Mouse (Mus musculus): ENCODE measurements around the gene Adamtsl4. TPM values are rescaled to one million over a fixed set of nuclear protein-coding genes. Genes with fewer than 3 reads are reported as not detected.

The Adamtsl4 gene
- polyA plus RNA-seq, 1 experiment from 2014 or later = 4.2 TPM

DNA sequence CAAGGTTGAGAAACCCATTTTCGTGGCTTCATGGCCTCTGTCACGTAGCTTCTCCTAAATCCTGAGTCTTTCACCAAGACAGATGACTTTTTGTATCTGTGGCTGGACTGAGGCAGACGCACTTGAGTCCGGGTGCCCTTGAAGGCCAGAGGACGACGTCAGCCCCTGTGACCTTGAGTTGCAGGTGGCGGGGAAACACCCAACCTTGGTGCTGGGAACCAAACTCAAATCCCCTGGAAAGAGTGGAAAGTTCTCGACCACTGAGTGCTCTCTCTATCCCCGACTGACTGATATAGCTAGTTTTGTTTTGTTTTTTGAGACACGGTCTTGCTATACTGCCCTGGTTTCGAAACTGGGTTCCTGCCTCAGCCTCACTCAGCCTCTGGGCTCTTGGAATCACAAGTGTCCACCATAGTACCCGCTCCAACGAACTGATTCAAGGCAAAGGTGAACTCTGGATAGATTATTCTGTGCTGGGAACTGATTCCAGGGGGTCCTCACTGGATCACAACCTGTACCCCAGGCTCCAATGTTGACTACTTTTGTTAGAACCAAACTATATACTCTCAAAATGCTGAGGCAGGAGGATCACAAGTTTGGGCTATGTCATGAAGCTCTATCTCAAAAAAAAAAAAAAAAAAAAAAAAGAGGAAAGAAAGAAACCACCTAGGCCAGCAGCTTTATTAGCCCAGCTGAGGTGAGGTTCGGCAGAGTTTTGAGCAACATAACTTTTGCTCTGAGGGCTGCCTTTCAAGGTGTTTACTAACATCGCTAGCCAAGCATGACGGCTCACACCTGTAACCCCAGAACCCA is 36.1 kb downstream of the Adamtsl4 start:
- H3K4me3 ChIP-seq = no peak overlapping the region
- no peak for DNase-seq (ENCODE audit: low spot score)
- 83% methylated on average over 16 of the region's 16 CpGs for WGBS
- H3K27ac ChIP-seq = peak overlapping the region; percentile 78
- H3K4me1 ChIP-seq = peaks cover 29% of the 10 kb centered on the region
- no peaks in the 10 kb centered on the region for H3K27me3 ChIP-seq (ENCODE audit: insufficient read depth, poor library complexity, severe bottlenecking)
- H3K36me3 ChIP-seq = no peaks in the 10 kb centered on the region
- H3K9me3 ChIP-seq = no peaks in the 10 kb centered on the region

GRCm38 (mm10) chr3:95651033-95651373 is 36.7 kb downstream of the Adamtsl4 start:
- H3K27me3 ChIP-seq (ENCODE audit: insufficient read depth, poor library complexity, severe bottlenecking) = no peaks in the 10 kb centered on the region
- no peaks in the 10 kb centered on the region for H3K9me3 ChIP-seq
- peak overlapping the region; percentile 78 for H3K27ac ChIP-seq
- WGBS = 83% methylated on average over 3 of the region's 3 CpGs
- DNase-seq (ENCODE audit: low spot score) = no peak
- H3K4me1 ChIP-seq = peaks cover 29% of the 10 kb centered on the region
- H3K36me3 ChIP-seq = no peaks in the 10 kb centered on the region
- no peak overlapping the region for H3K4me3 ChIP-seq

DNA sequence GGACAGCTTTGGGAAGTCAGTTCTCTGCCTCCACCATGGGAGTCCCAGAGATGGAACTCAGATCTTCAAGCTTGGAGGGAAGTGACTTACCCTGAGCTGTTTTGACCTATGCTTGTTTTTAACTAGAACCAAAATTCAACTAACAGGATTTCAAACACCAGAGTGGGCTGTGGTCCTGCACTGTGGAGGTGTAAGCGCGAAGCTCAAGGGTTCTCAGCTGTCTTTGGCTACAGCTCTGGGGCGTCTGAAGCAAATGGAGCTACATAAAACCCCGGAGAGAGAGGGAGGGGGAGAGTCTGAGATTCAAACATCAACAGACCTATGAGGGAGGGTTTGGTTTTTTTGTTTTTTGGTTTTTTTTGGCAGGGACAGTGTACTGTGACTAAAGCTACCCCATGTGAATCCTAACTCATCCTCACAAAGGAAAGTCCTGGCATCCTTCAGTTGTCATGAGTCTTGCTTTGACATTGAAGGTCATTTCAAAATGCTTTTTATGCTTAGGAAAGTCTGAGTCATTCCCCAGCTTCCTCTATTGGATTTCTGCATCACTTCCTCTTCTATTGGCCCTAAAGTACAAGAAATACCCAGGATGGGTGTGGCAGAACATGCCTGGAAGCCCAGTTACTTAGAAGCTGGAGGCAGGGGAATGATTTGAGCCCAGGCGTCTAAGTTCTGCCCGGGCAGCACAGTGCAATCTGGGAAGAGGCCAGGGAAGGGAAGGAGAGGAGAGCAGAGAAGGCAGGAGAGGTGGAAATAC is 37.3 kb downstream of the Adamtsl4 start:
- Histone ChIP-seq H3K27ac (peak overlapping the region; percentile 78), H3K36me3 (no peaks in the 10 kb centered on the region), H3K4me1 (peaks cover 30% of the 10 kb centered on the region), H3K9me3 (no peaks in the 10 kb centered on the region), H3K4me3 (no peak overlapping the region), H3K27me3 (ENCODE audit: insufficient read depth, poor library complexity, severe bottlenecking) (no peaks in the 10 kb centered on the region)
- no peak for DNase-seq (ENCODE audit: low spot score)
- 63% methylated on average over 6 of the region's 6 CpGs for WGBS

GRCm38 (mm10) chr3:95648016-95648415 is 39.7 kb downstream of the Adamtsl4 start:
- no peak overlapping the region for H3K4me3 ChIP-seq
- H3K36me3 ChIP-seq = no peaks in the 10 kb centered on the region
- no peaks in the 10 kb centered on the region for H3K27me3 ChIP-seq (ENCODE audit: insufficient read depth, poor library complexity, severe bottlenecking)
- 95% methylated on average over 5 of the region's 5 CpGs for WGBS
- peaks cover 30% of the 10 kb centered on the region for H3K4me1 ChIP-seq
- no peak for DNase-seq (ENCODE audit: low spot score)
- H3K27ac ChIP-seq = no peak overlapping the region
- H3K9me3 ChIP-seq = no peaks in the 10 kb centered on the region

DNA sequence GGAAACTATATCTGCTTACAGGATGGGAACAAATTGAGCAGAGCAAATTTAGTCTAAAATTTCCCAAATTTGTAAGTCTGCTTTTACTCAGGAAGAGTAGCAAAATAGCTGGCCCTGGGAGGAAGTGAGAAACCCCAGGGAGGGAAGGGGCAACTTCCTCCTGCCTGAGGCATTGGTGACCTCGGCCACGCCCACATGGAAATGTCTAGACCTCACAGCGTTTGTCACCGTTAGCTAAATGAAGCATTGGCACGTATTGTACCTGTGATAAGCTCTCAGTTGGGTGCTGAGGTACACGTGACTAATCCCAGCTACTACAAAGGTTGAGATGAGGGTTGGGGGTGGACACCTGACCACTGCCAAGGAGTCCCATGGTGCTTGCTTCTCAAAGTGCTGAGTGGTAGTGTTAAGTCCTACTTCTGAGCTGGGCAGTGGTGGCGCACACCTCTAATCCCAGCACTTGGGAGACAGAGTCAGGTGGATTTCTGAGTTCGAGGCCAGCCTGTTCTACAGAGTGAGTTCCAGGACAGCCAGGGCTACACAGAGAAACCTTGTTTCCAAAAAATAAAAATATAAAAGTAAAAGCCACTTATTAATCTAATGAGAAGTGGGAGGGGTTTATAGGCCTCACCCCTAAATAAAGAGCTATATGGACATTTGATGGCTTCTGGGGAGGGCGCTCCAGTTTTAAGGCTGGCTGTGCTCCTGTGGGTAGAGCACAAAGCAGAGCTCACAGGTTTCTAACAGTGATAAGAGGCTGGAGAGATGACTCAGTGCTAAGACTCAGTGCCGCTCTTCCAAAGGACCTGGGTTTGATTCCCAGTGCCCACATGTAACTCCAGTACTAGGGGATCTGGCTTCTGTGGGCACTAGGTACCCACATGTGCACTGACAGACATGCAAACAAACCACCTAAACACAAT is 42.1 kb downstream of the Adamtsl4 start:
- H3K27ac ChIP-seq = peak overlapping the region; percentile 16; the same call in 1 of the 2 replicates
- H3K4me3 ChIP-seq = no peak overlapping the region
- H3K36me3 ChIP-seq = 0 out of 2 replicates have a peak, but pooled peaks cover 2% of the 10 kb centered on the region
- H3K9me3 ChIP-seq = no peaks in the 10 kb centered on the region
- 48% methylated on average over 10 of the region's 10 CpGs for WGBS
- H3K27me3 ChIP-seq (ENCODE audit: insufficient read depth, poor library complexity, severe bottlenecking) = no peaks in the 10 kb centered on the region
- no peak for DNase-seq (ENCODE audit: low spot score)
- peaks cover 15% of the 10 kb centered on the region for H3K4me1 ChIP-seq

GRCm38 (mm10) chr3:95643097-95643496 is 44.6 kb downstream of the Adamtsl4 start:
- DNase-seq (ENCODE audit: low spot score) = no peak
- H3K4me3 ChIP-seq = no peak overlapping the region
- H3K36me3 ChIP-seq = peaks cover 17% of the 10 kb centered on the region
- H3K4me1 ChIP-seq = peaks cover 11% of the 10 kb centered on the region; the same call in 1 of the 2 replicates
- H3K27ac ChIP-seq = no peak overlapping the region
- WGBS = 81% methylated on average over 7 of the region's 7 CpGs
- no peaks in the 10 kb centered on the region for H3K9me3 ChIP-seq
- no peaks in the 10 kb centered on the region for H3K27me3 ChIP-seq (ENCODE audit: insufficient read depth, poor library complexity, severe bottlenecking)

DNA sequence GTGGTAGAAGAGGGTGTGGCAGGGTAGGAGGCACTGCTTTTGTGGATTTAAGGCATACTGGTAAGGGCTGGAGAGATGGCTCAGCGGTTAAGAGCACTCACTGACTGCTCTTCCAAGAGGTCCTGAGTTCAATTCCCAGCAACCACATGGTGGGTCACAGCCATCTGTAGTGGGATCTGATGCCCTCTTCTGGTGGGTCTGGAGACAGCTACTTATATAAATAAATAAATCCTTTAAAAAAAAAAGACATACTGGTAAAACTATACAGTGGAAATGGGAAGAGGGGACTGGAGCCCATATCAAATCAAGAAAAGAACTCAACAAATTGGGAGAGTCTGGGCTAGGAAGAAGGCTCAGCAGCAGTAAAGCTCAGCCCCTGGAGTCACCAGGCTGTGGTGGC is 48.0 kb downstream of the Adamtsl4 start:
- peaks cover 49% of the 10 kb centered on the region for H3K36me3 ChIP-seq
- H3K9me3 ChIP-seq = no peaks in the 10 kb centered on the region
- H3K4me3 ChIP-seq = no peak overlapping the region
- H3K4me1 ChIP-seq = peaks cover 11% of the 10 kb centered on the region; the same call in 1 of the 2 replicates
- no peaks in the 10 kb centered on the region for H3K27me3 ChIP-seq (ENCODE audit: insufficient read depth, poor library complexity, severe bottlenecking)
- no peak for DNase-seq (ENCODE audit: low spot score)
- WGBS = 87% methylated on average over 1 of the region's 1 CpGs
- no peak overlapping the region for H3K27ac ChIP-seq

DNA sequence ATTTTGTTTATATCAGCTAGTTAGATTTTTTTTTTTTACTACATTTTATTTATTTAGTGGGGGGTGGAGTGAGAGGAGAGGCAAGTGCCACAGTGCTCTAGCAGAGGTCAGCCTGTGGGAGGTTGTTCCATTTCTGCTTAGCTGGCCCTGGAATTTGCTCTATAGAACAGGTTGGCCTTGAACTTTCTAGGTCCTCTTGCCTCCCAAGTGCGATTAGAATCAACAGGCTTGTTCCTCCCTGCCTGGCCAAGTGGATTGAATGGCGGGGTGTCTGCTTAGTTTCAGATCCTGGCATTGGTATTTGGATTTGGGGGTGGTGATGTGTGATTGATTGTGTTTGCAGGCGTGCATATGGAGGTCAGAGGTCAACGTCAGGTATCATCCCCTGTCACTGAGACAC is 51.6 kb downstream of the Adamtsl4 start:
- H3K9me3 ChIP-seq = no peaks in the 10 kb centered on the region
- 64% methylated on average over 4 of the region's 4 CpGs for WGBS
- no peak overlapping the region for H3K4me3 ChIP-seq
- no peaks in the 10 kb centered on the region for H3K27me3 ChIP-seq (ENCODE audit: insufficient read depth, poor library complexity, severe bottlenecking)
- peaks cover 81% of the 10 kb centered on the region for H3K36me3 ChIP-seq
- peaks cover 6% of the 10 kb centered on the region; the same call in 1 of the 2 replicates for H3K4me1 ChIP-seq
- 0 out of 2 replicates have a peak overlapping the region, but pooled peaks have one; percentile 30 for H3K27ac ChIP-seq
- no peak for DNase-seq (ENCODE audit: low spot score)

- 68% methylated on average over 4 of the region's 4 CpGs for whole genome bisulfite sequencing
- H3K36me3 ChIP-seq = peaks cover 86% of the 10 kb centered on the region
- DNase-seq (ENCODE audit: low spot score) = no peak
- no peaks in the 10 kb centered on the region for H3K9me3 ChIP-seq
- no peaks in the 10 kb centered on the region for H3K27me3 ChIP-seq (ENCODE audit: insufficient read depth, poor library complexity, severe bottlenecking)
- peaks cover 6% of the 10 kb centered on the region; the same call in 1 of the 2 replicates for H3K4me1 ChIP-seq
- no peak overlapping the region for H3K4me3 ChIP-seq
- no peak overlapping the region for H3K27ac ChIP-seq
Measured at GRCm38 (mm10) chr3:95635636-95636035, 52.1 kb downstream of the Adamtsl4 start.

- H3K9me3 ChIP-seq = no peaks in the 10 kb centered on the region
- 73% methylated on average over 12 of the region's 12 CpGs for WGBS
- peaks cover 95% of the 10 kb centered on the region for H3K36me3 ChIP-seq
- H3K27me3 ChIP-seq (ENCODE audit: insufficient read depth, poor library complexity, severe bottlenecking) = no peaks in the 10 kb centered on the region
- H3K4me1 ChIP-seq = peaks cover 6% of the 10 kb centered on the region; the same call in 1 of the 2 replicates
- no peak for DNase-seq (ENCODE audit: low spot score)
- no peak overlapping the region for H3K4me3 ChIP-seq
- peak overlapping the region; percentile 7; the same call in 1 of the 2 replicates for H3K27ac ChIP-seq
Measured at GRCm38 (mm10) chr3:95632648-95633588, 54.8 kb downstream of the Adamtsl4 start.

- WGBS = 78% methylated on average over 6 of the region's 6 CpGs
- H3K4me1 ChIP-seq = peaks cover 6% of the 10 kb centered on the region; the same call in 1 of the 2 replicates
- H3K27ac ChIP-seq = no peak overlapping the region
- peaks cover 94% of the 10 kb centered on the region for H3K36me3 ChIP-seq
- no peak for DNase-seq (ENCODE audit: low spot score)
- no peaks in the 10 kb centered on the region for H3K9me3 ChIP-seq
- no peak overlapping the region for H3K4me3 ChIP-seq
- H3K27me3 ChIP-seq (ENCODE audit: insufficient read depth, poor library complexity, severe bottlenecking) = no peaks in the 10 kb centered on the region
Measured at GRCm38 (mm10) chr3:95631304-95631703, 56.4 kb downstream of the Adamtsl4 start.
